Mouse (Mus musculus) testis, adult 2 months (tissue): Measurements from ENCODE around the gene Cldn15. TPM values are rescaled to one million over a fixed set of nuclear protein-coding genes. Genes with fewer than 3 reads are reported as not detected.
A peak's percentile ranks its signal among the peaks of the same experiment; 100 is the strongest.

Experiments
- H3K27ac ChIP-seq: fragments of 200-500 bp; 2 replicates; pipeline ENCODE4 v1.5.1; 2012; ENCODE audit warnings: low read depth, low read length; ENCODE audit not compliant: control insufficient read depth, insufficient read depth
- H3K27me3 ChIP-seq: fragments of 200-500 bp; 2 replicates; pipeline ENCODE4 v1.6.1; 2012; ENCODE audit warnings: mild to moderate bottlenecking, low read length, moderate library complexity; ENCODE audit not compliant: control insufficient read depth, insufficient read depth
- H3K36me3 ChIP-seq: fragments of 200-500 bp; 2 replicates; pipeline ENCODE4 v1.6.1; 2012; ENCODE audit warnings: mild to moderate bottlenecking, low read length; ENCODE audit not compliant: control insufficient read depth, insufficient read depth
- H3K4me1 ChIP-seq: fragments of 200-500 bp; 2 replicates; pipeline ENCODE4 v1.6.1; 2012; ENCODE audit warnings: low read length; ENCODE audit not compliant: control insufficient read depth, insufficient read depth
- H3K4me3 ChIP-seq: fragments of 200-500 bp; 2 replicates; pipeline ENCODE4 v1.5.1; 2012; ENCODE audit warnings: low read depth, mild to moderate bottlenecking, low read length, moderate library complexity, mixed read lengths; ENCODE audit not compliant: control insufficient read depth
- CTCF ChIP-seq: fragments of 200-500 bp; IDR thresholded peaks from 2 replicates; pipeline ENCODE4 v1.5.1; 2012; ENCODE audit warnings: low read depth, mild to moderate bottlenecking, inconsistent platforms, low read length, moderate library complexity; ENCODE audit not compliant: control insufficient read depth, insufficient read depth, insufficient replicate concordance
- POLR2A ChIP-seq: fragments of 200-500 bp; IDR thresholded peaks from 2 replicates; pipeline ENCODE4 v1.6.1; 2012; ENCODE audit warnings: low read depth, mild to moderate bottlenecking, inconsistent platforms, low read length, moderate library complexity; ENCODE audit not compliant: control insufficient read depth
- polyA plus RNA-seq: library from polyadenylated mRNA; depleted of rRNA; stranded (reverse); fragments of >200 nt; gene quantifications from 2 replicates; pipeline ENCODE4 v1.2.3, GENCODE M21; 2012

Cldn15 gene
- polyA plus RNA-seq, 1 experiment = 0.25 TPM

DNA sequence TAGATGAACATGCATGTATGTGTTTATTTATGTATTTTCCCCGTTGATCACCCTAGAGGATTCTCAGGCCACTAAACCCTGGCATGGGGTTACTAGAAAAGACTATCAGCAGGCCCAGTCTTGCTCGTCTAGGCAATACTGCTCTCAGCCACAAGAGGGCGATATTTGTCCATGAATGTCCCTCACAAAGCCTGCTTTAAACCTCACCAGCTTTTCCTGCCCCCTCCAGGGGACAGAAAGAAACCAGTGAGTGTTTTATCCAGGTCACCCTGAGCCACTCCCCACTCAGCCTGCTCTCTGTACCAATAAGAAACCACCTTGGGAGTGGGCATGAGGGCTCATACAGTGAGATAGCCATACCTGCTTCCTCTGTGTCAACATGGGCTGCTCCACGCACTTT, 37.3 kb upstream of the Cldn15 start:
- TF ChIP-seq CTCF (peak; percentile 55; the same call in 1 of the 2 replicates), POLR2A (no peak)
- Histone ChIP-seq H3K27me3 (no peaks in the 10 kb centered on the region), H3K4me1 (peaks cover 6% of the 10 kb centered on the region), H3K4me3 (no peak overlapping the region), H3K36me3 (peaks cover 7% of the 10 kb centered on the region), H3K27ac (no peak overlapping the region)

DNA sequence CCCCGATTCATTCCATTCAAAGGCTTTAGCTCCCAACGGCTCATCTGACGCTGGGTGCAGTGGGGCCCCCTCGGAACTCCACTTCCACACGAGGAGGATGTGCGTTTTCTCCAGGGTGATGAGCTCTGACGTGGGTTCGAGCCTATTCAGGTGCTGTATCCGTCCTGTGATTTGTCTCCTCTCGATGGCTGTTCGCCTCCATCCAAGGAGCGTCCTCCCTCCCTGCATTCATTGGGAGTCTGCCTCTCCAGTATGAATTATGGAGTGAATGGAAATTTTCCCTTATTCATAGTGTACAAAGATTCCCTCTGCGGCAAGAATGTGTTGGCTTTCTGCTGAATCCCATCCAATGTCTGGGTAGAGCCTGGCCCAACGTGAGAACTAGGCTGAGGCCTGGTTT, 34.5 kb upstream of the Cldn15 start:
- H3K4me1 ChIP-seq = peaks cover 7% of the 10 kb centered on the region
- H3K4me3 ChIP-seq = no peak overlapping the region
- no peaks in the 10 kb centered on the region for H3K27me3 ChIP-seq
- peaks cover 2% of the 10 kb centered on the region for H3K36me3 ChIP-seq
- no peak overlapping the region for H3K27ac ChIP-seq
- TF ChIP-seq POLR2A = no peak
- TF ChIP-seq CTCF = no peak

DNA sequence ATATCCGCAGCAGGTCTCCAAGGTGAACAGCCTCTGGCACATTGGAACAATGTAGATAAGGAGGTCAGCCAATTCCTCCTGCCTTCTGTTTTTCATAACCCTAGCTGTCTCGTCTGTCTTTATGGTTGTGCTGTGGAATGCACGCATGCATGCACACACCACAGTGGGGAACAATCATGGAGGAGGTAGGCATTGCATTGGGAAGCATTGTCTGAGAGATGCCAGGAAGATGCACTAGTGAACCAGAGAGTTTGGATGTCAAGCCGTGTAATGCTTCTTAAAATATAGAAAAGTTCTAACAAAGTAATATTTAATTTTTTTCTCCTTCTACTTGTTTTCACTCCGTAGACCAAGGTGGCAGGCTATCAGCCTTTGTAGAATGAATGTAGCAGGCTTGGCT, 33.5 kb upstream of the Cldn15 start:
- H3K36me3 ChIP-seq = no peaks in the 10 kb centered on the region; the same call in 1 of the 2 replicates
- no peak for TF ChIP-seq POLR2A
- no peak for TF ChIP-seq CTCF

DNA sequence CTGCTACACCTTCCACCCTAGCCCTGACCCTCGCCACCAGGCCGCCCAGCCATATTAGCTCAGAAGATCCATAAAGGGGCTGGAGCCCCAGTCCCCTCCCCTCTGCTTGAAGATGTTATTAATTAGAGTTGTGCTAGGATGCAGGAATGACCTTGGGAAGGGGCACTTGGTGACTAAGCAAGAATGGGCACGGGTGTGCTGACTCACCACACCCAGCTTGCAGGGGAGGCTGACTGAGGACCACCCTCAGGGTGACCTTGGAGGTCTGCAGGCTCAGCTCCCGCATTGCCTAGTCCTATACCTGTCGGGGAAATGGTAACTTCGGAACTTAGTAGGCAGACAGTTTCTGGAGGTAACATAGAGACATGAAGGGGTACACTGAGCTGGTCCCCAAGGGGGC, 32.5 kb upstream of the Cldn15 start:
- Histone ChIP-seq H3K27me3 (no peaks in the 10 kb centered on the region), H3K36me3 (no peaks in the 10 kb centered on the region; the same call in 1 of the 2 replicates), H3K27ac (no peak overlapping the region), H3K4me3 (no peak overlapping the region), H3K4me1 (peaks cover 13% of the 10 kb centered on the region)
- TF ChIP-seq CTCF (no peak), POLR2A (no peak)

More for the DNA sequence above, 33.5 kb upstream of the Cldn15 start:
- peaks cover 12% of the 10 kb centered on the region for H3K4me1 ChIP-seq
- H3K27me3 ChIP-seq = no peaks in the 10 kb centered on the region
- H3K4me3 ChIP-seq = no peak overlapping the region
- no peak overlapping the region for H3K27ac ChIP-seq

DNA sequence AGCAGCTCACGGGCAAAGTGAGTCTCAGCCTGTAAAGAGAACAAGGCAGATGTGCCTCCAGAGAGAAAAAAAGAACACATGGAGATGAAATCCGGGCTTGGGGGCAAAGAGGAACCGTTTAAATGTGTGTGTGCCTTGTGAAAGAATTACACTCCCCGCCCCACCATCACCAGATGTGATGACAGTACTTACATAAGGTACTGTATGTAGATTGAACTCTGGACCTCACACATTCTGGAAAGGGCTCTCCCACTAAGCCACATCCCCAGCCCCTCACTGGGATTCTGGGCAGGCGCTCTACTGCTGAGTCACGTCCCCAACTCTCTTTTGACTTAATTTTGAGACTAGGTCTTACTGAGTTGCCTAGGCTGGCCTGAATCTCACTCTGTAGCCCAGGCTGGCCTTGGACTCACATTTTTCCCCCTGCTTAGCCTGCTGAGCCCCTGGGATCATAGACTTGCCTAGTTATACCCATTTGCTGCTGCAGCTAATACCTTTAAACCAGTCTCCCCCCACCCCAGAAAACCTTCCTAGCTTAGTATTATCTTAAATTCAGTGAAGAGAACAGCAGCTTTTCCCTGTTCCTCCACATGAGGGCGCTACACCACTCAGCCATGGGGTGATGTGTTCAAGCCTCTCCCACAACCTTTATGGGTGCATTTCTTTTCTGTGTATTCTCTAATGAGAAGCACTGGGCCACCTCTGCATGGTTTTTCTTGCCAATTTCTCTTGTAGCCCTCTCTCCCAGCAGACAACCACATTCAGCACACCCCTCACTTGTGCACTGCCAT, 30.3 kb upstream of the Cldn15 start:
- Histone ChIP-seq H3K36me3 (no peaks in the 10 kb centered on the region), H3K4me1 (peaks cover 13% of the 10 kb centered on the region), H3K27ac (no peak overlapping the region), H3K4me3 (no peak overlapping the region), H3K27me3 (no peaks in the 10 kb centered on the region)
- TF ChIP-seq POLR2A (no peak), CTCF (peak; percentile 30; the same call in 1 of the 2 replicates)

DNA sequence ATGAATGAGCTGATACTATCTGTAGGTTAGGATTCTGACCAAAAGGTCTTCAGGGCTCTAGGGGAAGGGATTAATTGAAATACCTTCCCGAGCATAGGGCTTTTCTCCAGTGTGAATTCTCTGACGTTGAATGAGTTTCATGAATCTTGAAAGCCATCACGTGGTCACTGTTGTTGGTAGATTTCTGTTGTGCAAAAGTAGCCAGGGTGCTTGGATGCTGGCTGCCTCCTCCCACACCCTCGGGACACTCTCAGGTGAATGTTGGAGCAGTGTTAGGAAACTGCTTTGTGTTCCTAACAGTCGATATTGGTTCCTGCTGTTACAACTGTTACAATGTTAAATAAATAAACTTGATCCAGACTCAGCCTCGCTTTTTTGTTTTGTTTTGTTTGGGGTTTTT, 29.7 kb upstream of the Cldn15 start:
- H3K27me3 ChIP-seq = no peaks in the 10 kb centered on the region
- TF ChIP-seq CTCF (no peak), POLR2A (no peak)
- H3K4me3 ChIP-seq = no peak overlapping the region
- no peaks in the 10 kb centered on the region for H3K36me3 ChIP-seq
- peaks cover 13% of the 10 kb centered on the region for H3K4me1 ChIP-seq
- no peak overlapping the region for H3K27ac ChIP-seq

DNA sequence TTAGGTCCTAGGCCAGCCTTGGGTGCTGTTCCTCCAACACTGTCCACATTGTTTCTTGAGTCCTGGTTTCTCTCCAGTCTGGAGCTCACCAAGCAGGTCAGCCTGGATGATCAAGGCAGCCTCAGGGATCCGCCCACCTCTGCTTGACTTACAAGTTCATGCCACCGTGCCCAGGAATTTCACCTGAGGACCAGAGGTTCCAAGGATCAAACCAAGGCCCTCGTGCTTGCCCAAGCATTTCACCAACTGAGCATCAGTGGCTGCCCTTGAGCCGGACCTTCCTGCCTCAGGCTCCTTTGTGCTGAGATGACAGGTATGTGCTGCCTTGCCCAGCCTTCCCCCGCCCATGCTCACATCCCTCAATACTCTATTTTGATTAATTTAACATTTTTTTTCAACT, 28.8 kb upstream of the Cldn15 start:
- Histone ChIP-seq H3K27ac (no peak overlapping the region), H3K36me3 (no peaks in the 10 kb centered on the region; the same call in 1 of the 2 replicates), H3K4me1 (peaks cover 12% of the 10 kb centered on the region), H3K27me3 (no peaks in the 10 kb centered on the region), H3K4me3 (no peak overlapping the region)
- TF ChIP-seq POLR2A (no peak), CTCF (no peak)
